Mouse (Mus musculus) C2C12 (cell line): ENCODE measurements around the gene Rsrc1. TPM values are rescaled to one million over a fixed set of nuclear protein-coding genes. Genes with fewer than 3 reads are reported as not detected.

Source experiments
- H3K27me3 ChIP-seq: one replicate; pipeline ENCODE4 v1.6.1; 2011; ENCODE audit not compliant: control insufficient read depth, insufficient read depth, insufficient read length
- H3K36me3 ChIP-seq: one replicate; pipeline ENCODE4 v1.6.1; 2011; ENCODE audit not compliant: control insufficient read depth, insufficient read depth
- H3K4me3 ChIP-seq: one replicate; pipeline ENCODE4 v1.5.1; 2011; ENCODE audit warnings: mild to moderate bottlenecking, control low read depth; ENCODE audit not compliant: poor library complexity, insufficient read depth, severe bottlenecking
- H3K79me2 ChIP-seq: one replicate; pipeline ENCODE4 v1.6.1; 2011; ENCODE audit not compliant: control insufficient read depth, insufficient read depth
- H3K79me3 ChIP-seq: one replicate; pipeline ENCODE4 v1.6.1; 2011; ENCODE audit warnings: low read depth, control low read depth
- H3ac ChIP-seq: one replicate; pipeline ENCODE3; 2011; ENCODE audit warnings: low read depth; ENCODE audit not compliant: control insufficient read depth, insufficient read length
- CEBPB ChIP-seq: IDR thresholded peaks from one replicate; pipeline ENCODE4 v1.6.1; 2011; ENCODE audit warnings: low read depth, mild to moderate bottlenecking, control low read depth, moderate library complexity
- CTCF ChIP-seq: IDR thresholded peaks from one replicate; pipeline ENCODE4 v1.5.1; 2011; ENCODE audit not compliant: control insufficient read depth, insufficient read depth, insufficient read length
- FOSL1 ChIP-seq: IDR thresholded peaks from one replicate; pipeline ENCODE4 v1.8.0; 2011; ENCODE audit warnings: mild to moderate bottlenecking, low read length; ENCODE audit not compliant: poor library complexity, insufficient read depth, severe bottlenecking
- MAX ChIP-seq: IDR thresholded peaks from one replicate; pipeline ENCODE4 v1.6.1; 2011; ENCODE audit warnings: mild to moderate bottlenecking, control low read depth
- MYOD1 ChIP-seq: IDR thresholded peaks from one replicate; pipeline ENCODE4 v1.6.1; 2011; ENCODE audit warnings: low read depth; ENCODE audit not compliant: control insufficient read depth, insufficient read length
- MYOG ChIP-seq: IDR thresholded peaks from one replicate; pipeline ENCODE4 v1.6.1; 2011; ENCODE audit not compliant: control insufficient read depth, insufficient read length; ENCODE audit errors: extremely low read depth
- USF1 ChIP-seq: IDR thresholded peaks from one replicate; pipeline ENCODE4 v1.6.1; 2011; ENCODE audit warnings: low read depth, mild to moderate bottlenecking, control low read depth, moderate library complexity
- polyA plus RNA-seq: library from polyadenylated mRNA; unstranded; fragments of >200 nt; fragmentation: generic; extraction: Trizol; gene quantifications from one replicate; pipeline ENCODE4 v1.2.1, GENCODE M21; 2012; ENCODE audit warnings: missing spikeins

Rsrc1 gene
- polyA plus RNA-seq, 1 experiment = 15.9 TPM

GRCm38 (mm10) chr3:67358376-67358775, 377.2 kb downstream of the Rsrc1 start:
- no peak for TF ChIP-seq CEBPB
- no peak for TF ChIP-seq FOSL1
- TF ChIP-seq MYOD1 = no peak
- TF ChIP-seq MAX = no peak
- no peak for TF ChIP-seq MYOG
- no peak for TF ChIP-seq USF1
- TF ChIP-seq CTCF = no peak
- no peaks in the 10 kb centered on the region for H3K27me3 ChIP-seq
- no peaks in the 10 kb centered on the region for H3K36me3 ChIP-seq
- H3K79me2 ChIP-seq = no peaks in the 10 kb centered on the region
- H3K4me3 ChIP-seq = no peak overlapping the region
- no peaks in the 10 kb centered on the region for H3K79me3 ChIP-seq
- H3ac ChIP-seq = no peak overlapping the region

DNA sequence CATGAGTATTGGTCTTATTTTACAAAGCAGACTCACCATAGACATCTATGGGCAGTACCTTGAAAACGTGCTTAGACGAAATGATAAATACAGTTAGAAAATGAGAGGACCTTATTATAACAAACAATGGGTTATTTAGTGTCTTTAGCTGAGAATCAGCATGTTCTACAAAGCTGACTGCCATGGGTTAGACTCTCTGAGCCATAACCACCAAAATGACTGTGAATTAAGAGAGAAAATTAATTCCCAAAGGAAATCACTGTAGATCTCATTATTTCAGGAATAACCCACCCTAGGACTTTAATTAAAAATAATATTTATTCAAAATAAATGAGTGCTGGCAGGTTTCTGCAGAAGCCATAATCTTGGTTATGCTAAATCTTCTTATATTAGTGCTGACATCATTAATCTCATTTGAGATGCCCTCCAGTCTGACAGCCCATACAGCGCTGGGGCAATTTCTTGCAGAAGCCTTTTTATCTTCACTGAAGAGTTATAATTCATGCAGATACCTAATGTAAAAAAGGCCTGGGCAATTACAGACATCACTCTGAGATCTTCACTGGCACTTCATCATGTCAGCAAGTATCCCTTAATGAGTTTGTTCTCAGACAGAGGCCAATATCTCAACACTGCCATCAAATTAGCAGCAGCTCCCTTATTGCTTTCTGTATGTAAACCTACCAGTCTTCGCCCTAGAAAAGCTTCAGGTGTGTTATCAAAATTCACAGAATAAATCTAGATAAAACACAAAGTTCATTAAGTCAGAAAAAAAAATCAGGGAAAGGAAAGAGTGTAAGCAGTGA, 385.1 kb downstream of the Rsrc1 start:
- Histone ChIP-seq H3K79me3 (no peaks in the 10 kb centered on the region), H3K4me3 (no peak overlapping the region), H3K79me2 (no peaks in the 10 kb centered on the region), H3ac (no peak overlapping the region), H3K27me3 (no peaks in the 10 kb centered on the region), H3K36me3 (no peaks in the 10 kb centered on the region)
- TF ChIP-seq MAX (no peak), MYOG (no peak), USF1 (no peak), FOSL1 (no peak), CEBPB (no peak), MYOD1 (no peak), CTCF (no peak)

DNA sequence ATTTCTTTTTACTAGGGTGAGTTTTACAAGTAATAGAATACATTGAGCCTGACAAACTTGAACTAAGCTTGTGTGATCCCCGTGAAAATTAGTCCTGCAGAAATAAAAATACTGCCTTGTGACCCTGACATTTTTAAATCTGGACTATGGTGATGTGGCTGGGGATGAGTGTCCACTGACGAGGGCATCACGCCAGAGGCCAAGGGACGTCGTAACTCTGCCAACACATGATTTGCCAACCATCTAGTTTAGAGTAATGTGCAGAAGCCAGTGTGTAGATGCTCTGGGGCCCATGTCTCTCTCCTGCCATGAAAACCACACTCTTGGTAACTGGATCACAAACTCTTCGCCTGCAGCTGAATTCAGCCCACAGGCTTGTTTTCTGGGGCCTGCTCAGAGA, 386.3 kb downstream of the Rsrc1 start:
- TF ChIP-seq CTCF (no peak), MYOG (no peak), MYOD1 (no peak), CEBPB (no peak), FOSL1 (no peak), USF1 (no peak), MAX (no peak)
- Histone ChIP-seq H3ac (no peak overlapping the region), H3K27me3 (no peaks in the 10 kb centered on the region), H3K79me3 (no peaks in the 10 kb centered on the region), H3K36me3 (no peaks in the 10 kb centered on the region), H3K4me3 (no peak overlapping the region), H3K79me2 (no peaks in the 10 kb centered on the region)

DNA sequence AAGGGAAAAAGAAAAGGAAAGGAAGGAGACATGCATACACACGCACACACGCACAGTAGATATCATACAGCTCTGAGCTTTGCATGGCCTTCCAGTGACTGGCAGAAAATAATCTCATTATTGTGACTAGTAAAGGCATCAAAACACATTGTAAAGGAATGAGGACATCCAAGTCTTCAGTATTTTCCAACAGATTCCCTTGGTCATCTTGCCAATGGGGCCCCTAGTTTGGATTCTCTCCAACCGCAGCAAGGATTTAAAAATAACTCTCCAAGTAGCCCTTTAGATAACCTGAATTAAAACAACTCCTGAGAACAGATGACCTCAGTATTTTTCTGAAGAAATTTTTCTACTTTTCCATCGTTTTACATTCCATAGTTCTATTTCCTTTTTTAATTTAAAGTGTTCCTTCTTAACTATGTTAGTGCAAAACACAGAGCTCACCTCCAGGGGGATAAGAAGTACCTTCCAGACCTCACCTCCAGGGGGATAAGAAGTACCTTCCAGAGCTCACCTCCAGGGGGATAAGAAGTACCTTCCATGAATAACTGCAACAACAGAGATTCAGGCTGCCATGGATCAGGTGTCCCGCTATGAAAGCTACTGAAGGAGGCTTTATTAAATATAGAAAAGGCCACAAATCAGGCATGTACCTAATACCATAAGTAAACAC, 388.4 kb downstream of the Rsrc1 start:
- no peak for TF ChIP-seq CTCF
- TF ChIP-seq FOSL1 = no peak
- TF ChIP-seq CEBPB = no peak
- TF ChIP-seq MYOG = no peak
- TF ChIP-seq MAX = no peak
- TF ChIP-seq MYOD1 = no peak
- no peak for TF ChIP-seq USF1
- Histone ChIP-seq H3K79me3 (no peaks in the 10 kb centered on the region), H3K4me3 (no peak overlapping the region)

GRCm38 (mm10) chr3:67372194-67372593, 391.0 kb downstream of the Rsrc1 start:
- no peaks in the 10 kb centered on the region for H3K27me3 ChIP-seq
- H3K79me3 ChIP-seq = no peaks in the 10 kb centered on the region
- H3K79me2 ChIP-seq = no peaks in the 10 kb centered on the region
- TF ChIP-seq MAX = no peak
- H3K36me3 ChIP-seq = no peaks in the 10 kb centered on the region
- H3K4me3 ChIP-seq = no peak overlapping the region
- H3ac ChIP-seq = no peak overlapping the region

More for the DNA sequence above, 388.4 kb downstream of the Rsrc1 start:
- Histone ChIP-seq H3K79me2 (no peaks in the 10 kb centered on the region), H3K27me3 (no peaks in the 10 kb centered on the region), H3ac (no peak overlapping the region), H3K36me3 (no peaks in the 10 kb centered on the region)

DNA sequence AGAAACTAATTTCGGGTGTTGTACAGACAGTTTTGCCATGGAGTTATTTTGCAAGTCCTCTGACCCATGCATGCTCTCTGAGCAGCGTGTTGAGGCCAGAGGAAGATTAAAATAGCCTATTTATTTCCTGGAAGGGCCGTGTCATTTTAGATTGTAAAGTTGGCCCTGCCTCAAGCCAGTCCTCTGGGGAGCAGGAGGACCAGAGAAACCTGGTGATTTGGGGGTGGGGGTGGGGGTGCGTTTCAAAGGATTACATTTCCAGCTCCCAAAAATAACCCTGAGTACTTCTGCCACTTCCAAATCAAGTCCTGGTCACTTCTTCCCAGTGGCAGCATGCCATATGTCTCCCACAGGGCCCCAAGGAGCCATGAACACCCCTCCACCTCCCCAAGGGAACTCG, 391.6 kb downstream of the Rsrc1 start:
- Histone ChIP-seq H3K36me3 (no peaks in the 10 kb centered on the region), H3ac (no peak overlapping the region), H3K4me3 (no peak overlapping the region), H3K79me3 (no peaks in the 10 kb centered on the region), H3K79me2 (no peaks in the 10 kb centered on the region), H3K27me3 (no peaks in the 10 kb centered on the region)
- TF ChIP-seq USF1 = no peak
- TF ChIP-seq MYOG = no peak
- no peak for TF ChIP-seq CEBPB
- TF ChIP-seq FOSL1 = no peak
- TF ChIP-seq MAX = no peak
- TF ChIP-seq MYOD1 = no peak
- TF ChIP-seq CTCF = no peak
